Mouse (Mus musculus): ENCODE results near the gene Ints7.

DNA sequence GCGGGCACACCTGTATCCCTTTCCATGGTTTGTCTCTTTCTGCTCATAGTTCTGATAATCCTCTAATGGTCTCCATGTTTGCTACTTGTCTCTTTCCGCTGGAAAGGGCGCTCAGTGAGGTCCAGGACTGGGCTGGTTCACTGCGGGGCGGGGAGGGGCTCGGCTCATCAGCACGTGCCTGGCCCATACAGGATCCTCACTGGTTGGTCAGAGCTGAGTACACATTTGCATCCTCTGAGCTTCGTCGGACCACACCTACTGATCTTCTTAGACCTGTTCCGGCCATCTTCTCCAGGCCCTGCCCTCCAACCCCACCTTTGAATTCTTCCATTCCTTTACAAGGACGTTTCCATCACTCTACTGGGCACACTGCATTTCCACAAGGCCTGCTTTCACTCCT, 90.9 kb downstream of the Ints7 start:
- no peak for TF ChIP-seq CTCF (IDR thresholded peaks at IDR 0.05; ENCODE audit: borderline replicate concordance, insufficient read depth, low read length)
- TF ChIP-seq POLR2A (IDR thresholded peaks at IDR 0.05; ENCODE audit: low read depth, low read length): no peak

Data from embryonic fibroblast, embryonic 13.5 days (primary cell).